Mouse (Mus musculus) left cerebral cortex, postnatal 4 days (tissue): ENCODE measurements at regions not wholly inside any gene's neighbourhood (a gene's known extent, or its start where the extent isn't known, plus 50 kb on each side); places are given as distances from the start of the nearest gene placed in this dataset.

Source experiments
- DNase-seq: peaks from one replicate; pipeline ENCODE4 v3.0.0-alpha.2; 2022
- intact Hi-C: fragments of 180-260 bp; cut with DNase I; formaldehyde crosslinking; loops from one replicate; pipeline ENCODE4 v1.15.1; 2025

DNA sequence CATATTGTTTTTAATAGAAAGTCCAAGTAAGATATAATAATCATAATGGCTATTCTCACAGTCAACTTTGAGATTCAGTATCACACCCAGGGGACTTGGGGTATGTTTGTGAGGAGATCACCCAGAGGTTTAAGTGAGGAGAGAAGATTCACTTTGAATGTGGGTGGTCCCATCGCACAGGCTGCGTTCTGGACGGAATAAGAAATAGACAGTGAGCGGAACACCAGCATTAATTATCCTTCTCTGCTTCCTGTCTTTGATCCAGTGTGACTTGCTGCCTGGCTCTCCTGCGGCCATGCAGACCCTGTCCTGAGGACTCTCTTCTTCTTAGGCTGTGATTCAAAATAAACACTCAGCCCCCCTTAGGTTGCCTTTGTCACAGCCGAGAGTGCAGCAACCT is 60.6 kb upstream of the Kras start:
- intact Hi-C loops = no loop called here
- no peak for DNase-seq

- intact Hi-C loops = no loop called here
- no peak for DNase-seq
Measured at GRCm38 (mm10) chr6:145309025-145309424, 59.0 kb upstream of the Kras start.

- no peak for DNase-seq
- intact Hi-C loops = no loop called here
Measured at GRCm38 (mm10) chr6:145307237-145307636, 57.2 kb upstream of the Kras start.

DNA sequence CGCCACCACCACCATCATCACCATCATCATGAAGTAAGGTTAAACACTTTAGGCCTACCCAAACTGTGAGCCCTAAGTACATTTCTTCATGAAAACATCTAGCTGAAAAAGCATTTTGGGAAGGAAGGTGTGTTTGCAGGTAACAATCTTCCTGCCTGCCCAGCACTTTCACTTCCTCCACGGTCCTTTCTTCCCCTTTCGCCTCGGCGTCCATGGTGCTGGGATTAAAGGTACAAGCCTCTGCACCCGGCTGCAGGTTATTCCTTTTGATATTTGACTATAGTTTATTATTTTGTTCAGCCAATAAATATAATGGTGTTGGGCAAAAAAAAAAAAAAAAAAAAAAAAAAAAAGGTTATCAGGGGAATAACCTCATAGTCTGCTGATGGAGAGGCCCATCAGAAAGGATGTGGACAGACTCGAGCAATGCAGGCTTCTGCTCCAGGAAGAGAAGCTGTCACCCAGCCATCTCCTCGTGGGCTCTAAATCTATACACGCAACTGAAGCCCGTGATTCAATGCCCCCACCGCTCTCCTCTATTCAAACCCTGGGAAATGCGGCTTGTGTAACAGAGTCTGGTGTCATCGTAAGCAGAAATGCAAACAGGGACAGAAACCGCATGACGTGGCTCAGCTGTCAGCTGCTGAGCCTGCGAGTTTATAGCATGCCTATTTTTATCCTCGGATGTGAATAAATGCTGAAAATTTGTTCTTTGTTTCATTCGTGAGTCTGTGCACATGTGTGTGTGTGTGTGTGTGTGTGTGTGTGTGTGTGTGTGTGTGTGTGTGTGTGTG is 56.5 kb upstream of the Kras start:
- no peak for DNase-seq
- intact Hi-C loops = no loop called here

DNA sequence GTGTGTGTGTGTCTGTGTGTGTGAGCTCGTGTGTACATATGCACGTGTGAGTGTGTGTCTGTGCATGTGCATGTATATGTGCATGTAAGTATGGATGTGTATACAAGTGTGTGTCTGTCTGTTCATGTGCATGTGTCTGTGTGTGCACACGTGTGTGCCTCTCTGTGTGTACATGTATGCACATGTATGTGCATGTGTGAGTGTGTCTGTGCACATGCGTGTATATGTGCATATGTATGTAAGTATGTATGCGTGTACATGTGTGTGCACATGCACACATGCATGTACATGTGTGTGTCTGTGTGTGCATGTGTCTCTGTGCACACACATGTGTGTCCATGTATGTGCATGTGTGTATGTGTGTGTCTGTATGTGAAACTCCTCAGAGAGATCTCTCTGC is 55.6 kb upstream of the Kras start:
- intact Hi-C loops = no loop called here
- no peak for DNase-seq

DNA sequence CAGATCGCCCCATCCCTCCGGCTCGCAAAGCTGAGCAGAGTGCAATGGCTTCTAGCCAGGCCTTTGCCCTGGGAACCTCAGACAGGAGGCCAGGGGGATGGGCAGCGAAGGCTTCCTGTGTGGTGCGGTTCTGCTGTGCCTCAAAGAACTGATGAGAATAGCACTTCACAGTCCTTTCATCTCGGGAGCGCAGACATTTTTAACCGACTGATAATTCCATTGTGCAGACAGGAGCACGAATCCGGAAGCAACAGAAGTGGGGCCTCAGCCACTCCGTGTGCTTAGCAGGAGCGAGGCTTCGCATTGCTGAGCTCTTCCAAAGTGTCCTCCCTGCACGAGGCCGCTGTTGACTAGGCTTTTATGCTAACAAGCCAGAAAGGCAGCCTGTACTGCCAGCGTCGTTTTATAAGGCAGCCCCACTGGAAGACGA is 53.6 kb upstream of the Kras start:
- peak; percentile 53 for DNase-seq
- intact Hi-C loops = loop anchor here (5.0 kb wide), 1 partner anchor 51 kb away; the partner anchor contains the start of gene Kras

DNA sequence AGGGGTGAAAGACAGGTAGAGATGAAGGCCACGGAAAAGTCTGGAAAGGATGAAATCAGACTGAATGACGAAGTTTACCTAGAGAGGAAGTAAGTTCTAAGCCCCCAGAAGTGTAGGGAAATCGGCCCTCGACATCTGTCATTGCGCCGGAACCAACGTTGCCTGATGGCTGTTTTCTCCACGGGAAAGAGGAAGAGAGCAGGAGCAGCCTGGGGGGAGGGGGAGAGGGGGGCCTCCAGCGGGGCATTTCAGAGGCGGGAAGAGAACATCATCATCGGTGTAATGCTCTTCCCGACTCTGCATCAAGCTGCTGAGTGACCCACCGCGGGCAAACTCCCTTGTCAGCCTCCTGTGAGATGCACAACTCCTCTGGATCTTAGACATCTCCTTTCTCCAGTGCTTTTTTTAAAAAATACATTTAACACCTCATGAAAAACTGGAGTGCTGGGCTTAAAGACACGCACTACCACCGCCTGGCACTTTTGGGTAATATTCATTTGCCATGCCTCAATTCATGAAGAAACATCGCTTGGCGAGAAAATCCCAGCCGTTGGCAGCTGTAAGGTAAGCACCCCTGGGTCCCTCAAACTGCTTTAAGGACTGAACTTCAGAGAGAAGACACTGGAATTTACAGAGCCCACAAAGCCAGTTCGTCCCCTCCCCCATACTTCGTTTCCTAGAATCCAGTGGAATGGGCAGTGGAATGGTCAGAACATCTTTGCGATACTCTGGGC is 53.0 kb upstream of the Kras start:
- intact Hi-C loops = loop anchor here (5.0 kb wide), 1 partner anchor 51 kb away; the partner anchor contains the start of gene Kras
- DNase-seq = peak; percentile 17

DNA sequence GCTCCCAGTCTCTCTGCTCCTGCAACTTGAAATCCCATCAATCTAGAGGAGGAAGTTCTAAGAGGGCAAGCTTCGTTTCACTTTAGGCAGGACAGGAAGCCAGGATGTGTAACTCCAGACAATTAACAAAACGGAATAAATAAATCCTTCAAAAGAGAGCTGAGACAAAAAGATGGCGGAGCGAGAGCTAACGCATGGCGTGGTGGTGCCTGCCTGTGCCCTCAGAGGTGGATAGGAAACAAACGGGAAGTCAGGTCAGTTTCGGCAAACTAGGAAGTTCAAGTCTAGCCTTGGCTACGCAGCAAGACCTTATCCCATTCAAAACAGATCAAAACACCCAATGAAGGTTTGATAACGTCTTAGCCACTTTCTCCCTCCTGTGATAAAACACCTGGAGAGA is 52.1 kb upstream of the Kras start:
- intact Hi-C loops = loop anchor here (5.0 kb wide), 1 partner anchor 50 kb away; the partner anchor contains the start of gene Kras
- DNase-seq = no peak

GRCm38 (mm10) chr6:145300266-145300858 is 50.3 kb upstream of the Kras start:
- intact Hi-C loops = loop anchor here (5.0 kb wide), 1 partner anchor 48 kb away; the partner anchor contains the start of gene Kras
- DNase-seq = peak; percentile 14
